In genomic region chr3:147228663-147229062, GRCm38 (mm10) we compare ENCODE assay signal across 12 mouse cellular contexts.
DNase-seq lines count a peak whose midpoint lies in the region; ATAC-seq lines count a peak whose summit lies in the region.
"Had no signal": no experiment of that assay in that cellular context is flagged by ENCODE, and none has a peak within 500 bp of the region (broad histone marks: within the 10 kb centered on the region; RNA-seq: fewer than 3 reads in every experiment).

No protein-coding gene starts in this region.

- no peak overlapping the region for H3K4me2 ChIP-seq in embryonic facial prominence, embryonic 15.5 days (replicated peaks)
- H3K4me2 ChIP-seq in midbrain, embryonic 11.5 days = no peak overlapping the region
- no peak overlapping the region for H3K4me2 ChIP-seq in forebrain, embryonic 16.5 days (ENCODE audit: low read length)

- no peaks in the 10 kb centered on the region for H3K27me3 ChIP-seq in embryonic facial prominence, embryonic 15.5 days
- no peaks in the 10 kb centered on the region for H3K27me3 ChIP-seq in midbrain, embryonic 11.5 days (ENCODE audit: control insufficient read depth, insufficient read depth, low read length)
- no peaks in the 10 kb centered on the region for H3K27me3 ChIP-seq in forebrain, embryonic 16.5 days (replicated peaks; ENCODE audit: control insufficient read depth, insufficient read depth, low read length)

- intact Hi-C loops in gastrocnemius, postnatal 14 days (cut with DNase I; ENCODE audit: low total_unique reads) = no loop called here
- intact Hi-C loops in left cerebral cortex, postnatal 25 days (cut with DNase I) = no loop called here

- no peak overlapping the region for H3K4me3 ChIP-seq in embryonic facial prominence, embryonic 15.5 days (replicated peaks)
- no peak overlapping the region for H3K4me3 ChIP-seq in midbrain, embryonic 11.5 days (ENCODE audit: low read depth, low read length)
- H3K4me3 ChIP-seq in forebrain, embryonic 16.5 days (replicated peaks; ENCODE audit: low read length) = no peak overlapping the region
- H3K4me3 ChIP-seq: left cerebral cortex, adult 2 months had no signal

- peak; percentile 22 for DNase-seq in gastrocnemius, postnatal 14 days
- DNase-seq in gastrocnemius, postnatal 25 days = no peak
- DNase-seq in left cerebral cortex, postnatal 25 days (ENCODE audit: low spot score in 2 of 2) = peak; percentile 23 to 70
- peak; percentile 75 to 87 for DNase-seq in right cerebral cortex, postnatal 10 days (ENCODE audit: low spot score in 2 of 2)
- no peak for DNase-seq in midbrain, embryonic 11.5 days (ENCODE audit: low spot score, missing footprints)
- no peak for DNase-seq in thymus, postnatal 4 days
- DNase-seq: B cell, adult 2 months; kidney, adult 18-20 months; thymus, adult 2 months had no signal

- H3K9me3 ChIP-seq in embryonic facial prominence, embryonic 15.5 days (replicated peaks) = no peaks in the 10 kb centered on the region
- H3K9me3 ChIP-seq in midbrain, embryonic 11.5 days (ENCODE audit: control insufficient read depth, low read length) = no peaks in the 10 kb centered on the region
- no peaks in the 10 kb centered on the region for H3K9me3 ChIP-seq in forebrain, embryonic 16.5 days (ENCODE audit: control insufficient read depth, low read length)

- H3K27ac ChIP-seq in embryonic facial prominence, embryonic 15.5 days (replicated peaks) = peak overlapping the region; percentile 51; the same call in 1 of the 2 replicates
- no peak overlapping the region for H3K27ac ChIP-seq in midbrain, embryonic 11.5 days (ENCODE audit: low read depth, low read length)
- H3K27ac ChIP-seq in forebrain, embryonic 16.5 days (ENCODE audit: low read length) = no peak overlapping the region
- H3K27ac ChIP-seq: left cerebral cortex, adult 2 months had no signal

- no peaks in the 10 kb centered on the region for H3K36me3 ChIP-seq in embryonic facial prominence, embryonic 15.5 days
- no peaks in the 10 kb centered on the region for H3K36me3 ChIP-seq in midbrain, embryonic 11.5 days (ENCODE audit: control insufficient read depth, insufficient read depth, low read length)
- no peaks in the 10 kb centered on the region for H3K36me3 ChIP-seq in forebrain, embryonic 16.5 days (ENCODE audit: control insufficient read depth, insufficient read depth)

- H3K4me1 ChIP-seq in embryonic facial prominence, embryonic 15.5 days = peaks cover 2% of the 10 kb centered on the region; the same call in 1 of the 2 replicates
- no peaks in the 10 kb centered on the region for H3K4me1 ChIP-seq in midbrain, embryonic 11.5 days (ENCODE audit: control insufficient read depth, insufficient read depth, low read length)
- no peaks in the 10 kb centered on the region for H3K4me1 ChIP-seq in forebrain, embryonic 16.5 days (replicated peaks; ENCODE audit: control insufficient read depth, insufficient read depth, low read length)

- 42% methylated on average over 2 of the region's 2 CpGs for WGBS in embryonic facial prominence, embryonic 15.5 days
- 91% methylated on average over 2 of the region's 2 CpGs for WGBS in midbrain, embryonic 11.5 days
- 79% methylated on average over 2 of the region's 2 CpGs for WGBS in forebrain, embryonic 16.5 days

- no peak overlapping the region for H3K9ac ChIP-seq in embryonic facial prominence, embryonic 15.5 days
- no peak overlapping the region for H3K9ac ChIP-seq in midbrain, embryonic 11.5 days (ENCODE audit: low read length)
- H3K9ac ChIP-seq in forebrain, embryonic 16.5 days (replicated peaks; ENCODE audit: low read depth, low read length) = no peak overlapping the region

- peak; percentile 60; the same call in 1 of the 2 replicates for ATAC-seq in embryonic facial prominence, embryonic 15.5 days (ENCODE audit: insufficient number of reproducible peaks, low FRiP score, low TSS enrichment, low read depth)
- no peak for ATAC-seq in midbrain, embryonic 11.5 days (ENCODE audit: low FRiP score)
- ATAC-seq in forebrain, embryonic 16.5 days = no peak

Comparison
In these comparisons a context has a peak if more than half of its experiments do, and no peak if none do; other contexts are left out.
1. DNase-seq: peak in gastrocnemius, postnatal 14 days (single experiment), left cerebral cortex, postnatal 25 days (2 of 2) and right cerebral cortex, postnatal 10 days (2 of 2); none in gastrocnemius, postnatal 25 days (single experiment), midbrain, embryonic 11.5 days (single experiment) and thymus, postnatal 4 days (single experiment).